Mouse (Mus musculus): ENCODE data around the gene Pip5kl1. TPM values are rescaled to one million over a fixed set of nuclear protein-coding genes. Genes with fewer than 3 reads are reported as not detected.

Gene Pip5kl1
- polyA plus RNA-seq, 1 experiment from 2014 or later, result 1.1 TPM

DNA sequence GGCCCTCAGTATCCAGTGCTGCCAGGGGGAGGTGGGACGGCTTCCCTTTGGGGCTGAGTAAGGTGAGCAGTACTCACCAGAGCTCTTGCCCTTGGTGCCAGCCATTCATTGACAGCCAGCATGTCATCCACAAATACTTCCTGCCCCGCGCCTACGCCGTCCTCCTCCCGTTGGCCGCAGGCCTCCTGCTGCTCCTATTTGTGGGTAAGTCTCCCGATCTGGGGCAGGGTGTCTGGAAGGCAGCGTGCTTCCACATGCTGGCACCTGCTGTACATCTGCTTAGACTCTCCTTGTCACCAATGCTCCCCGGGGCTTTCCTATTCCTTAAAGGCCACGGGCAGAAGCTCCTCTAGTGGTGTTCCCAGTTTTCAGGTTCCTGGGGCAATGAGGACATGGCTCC, 2.4 kb upstream of the Pip5kl1 start:
- no peaks in the 10 kb centered on the region for H3K27me3 ChIP-seq (replicated peaks; ENCODE audit: control insufficient read depth, insufficient read depth, low read length)
- H3K9me3 ChIP-seq (ENCODE audit: control insufficient read depth, low read length), result no peaks in the 10 kb centered on the region
- H3K4me3 ChIP-seq (ENCODE audit: low read depth, low read length), result no peak overlapping the region
- no peak overlapping the region for H3K27ac ChIP-seq (replicated peaks; ENCODE audit: low read depth, low read length)
- ATAC-seq (ENCODE audit: low read depth) (no peak), DNase-seq (ENCODE audit: low spot score) (no peak)
- no peak overlapping the region for H3K9ac ChIP-seq (ENCODE audit: low read depth, low read length)
- 91% methylated on average over 11 of the region's 11 CpGs for WGBS
- no peak overlapping the region for H3K4me2 ChIP-seq (ENCODE audit: low read depth, low read length)
- H3K4me1 ChIP-seq (ENCODE audit: control insufficient read depth, insufficient read depth, low read length), result peaks cover 7% of the 10 kb centered on the region
- H3K36me3 ChIP-seq (ENCODE audit: control insufficient read depth, insufficient read depth, low read length), result peaks cover 27% of the 10 kb centered on the region

DNA sequence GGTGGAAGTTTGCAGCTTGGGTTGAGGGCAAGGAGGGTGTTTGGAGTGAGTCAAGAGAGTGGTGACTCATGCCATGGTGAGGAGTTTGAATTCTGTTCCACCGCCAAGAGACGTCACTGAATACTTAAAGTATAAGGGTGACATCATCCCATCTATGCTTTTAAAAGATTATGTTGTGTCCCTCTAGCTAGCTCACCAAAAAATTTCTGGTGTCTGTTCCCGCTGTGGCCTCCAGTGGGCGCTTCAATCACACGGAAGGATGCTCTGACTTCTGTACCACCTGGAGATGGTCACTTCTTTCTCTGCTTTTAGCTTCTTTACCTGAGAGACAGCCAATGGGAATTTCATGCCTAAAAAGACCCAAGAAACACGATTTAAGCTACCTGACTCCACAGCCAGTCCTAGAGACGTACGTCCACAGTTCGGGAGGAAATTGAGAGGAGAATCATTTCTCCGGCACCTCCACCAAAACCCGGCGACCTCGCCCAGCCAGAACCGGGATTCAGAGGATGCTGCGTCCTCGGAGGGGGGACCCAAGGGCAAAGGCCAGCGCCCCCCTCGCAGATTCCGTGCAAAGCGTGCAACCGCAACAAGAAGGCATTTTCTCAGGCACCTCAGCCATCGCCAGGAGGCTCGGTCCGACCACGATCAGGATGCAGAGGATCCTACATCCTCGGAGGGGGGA, 446 bp downstream of the Pip5kl1 start:
- H3K9me3 ChIP-seq (ENCODE audit: control insufficient read depth, low read length), result no peaks in the 10 kb centered on the region
- H3K36me3 ChIP-seq (ENCODE audit: control insufficient read depth, insufficient read depth, low read length), result peaks cover 8% of the 10 kb centered on the region; the same call in 1 of the 2 replicates
- H3K4me1 ChIP-seq (ENCODE audit: control insufficient read depth, insufficient read depth, low read length), result peaks cover 7% of the 10 kb centered on the region
- ATAC-seq (ENCODE audit: low read depth) (no peak), DNase-seq (ENCODE audit: low spot score) (peak; percentile 42)
- H3K27ac ChIP-seq (replicated peaks; ENCODE audit: low read depth, low read length), result no peak overlapping the region
- peak overlapping the region; percentile 40 for H3K4me3 ChIP-seq (ENCODE audit: low read depth, low read length)
- H3K4me2 ChIP-seq (ENCODE audit: low read depth, low read length), result peak overlapping the region; percentile 86
- peak overlapping the region; percentile 58 for H3K9ac ChIP-seq (ENCODE audit: low read depth, low read length)
- 2% methylated on average over 23 of the region's 26 CpGs for WGBS
- peaks cover 11% of the 10 kb centered on the region; the same call in 1 of the 2 replicates for H3K27me3 ChIP-seq (replicated peaks; ENCODE audit: control insufficient read depth, insufficient read depth, low read length)

DNA sequence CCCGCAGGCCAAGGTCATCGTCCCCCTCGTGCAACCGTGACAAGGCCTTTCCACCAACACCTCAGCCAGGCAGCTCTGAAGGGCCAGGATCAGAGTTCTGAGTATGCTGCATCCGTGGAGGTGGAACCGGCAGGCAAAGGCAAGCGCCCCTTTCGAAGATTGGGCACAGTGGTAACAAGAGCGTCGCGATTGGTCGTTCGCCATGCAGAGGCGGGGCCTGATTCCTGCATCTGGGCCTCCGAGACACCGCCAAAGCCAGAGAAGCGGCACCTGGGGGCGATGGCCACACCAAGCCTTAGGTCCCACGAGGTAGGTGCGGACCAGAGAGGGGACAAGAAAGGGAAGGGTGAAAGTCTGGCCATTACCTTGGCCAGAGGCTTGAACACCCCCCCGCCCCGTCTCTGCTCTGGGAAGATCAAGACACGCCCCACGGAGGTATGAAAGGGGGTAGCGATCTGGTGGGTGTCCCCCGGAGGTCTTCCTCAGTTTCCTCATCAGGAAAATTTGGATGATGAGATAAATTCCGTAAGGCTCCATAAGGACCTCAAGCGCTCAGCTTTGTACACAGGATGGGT, 1.1 kb downstream of the Pip5kl1 start, which contains the start of gene 9430097D07Rik:
TSS of gene 9430097D07Rik (minus strand) at position 99 of the 575 bp plus-strand sequence.
- ATAC-seq (ENCODE audit: low read depth), result peak; percentile 58
- peak; percentile 78 for DNase-seq (ENCODE audit: low spot score)
- H3K4me2 ChIP-seq (ENCODE audit: low read depth, low read length), result peak within 1 kb of the TSS; percentile 86
- H3K4me3 ChIP-seq (ENCODE audit: low read depth, low read length), result peak within 1 kb of the TSS; percentile 40
- H3K27me3 ChIP-seq (replicated peaks; ENCODE audit: control insufficient read depth, insufficient read depth, low read length), result peaks cover 11% of the 10 kb centered on the region; the same call in 1 of the 2 replicates
- H3K27ac ChIP-seq (replicated peaks; ENCODE audit: low read depth, low read length), result no peak within 1 kb of the TSS
- H3K4me1 ChIP-seq (ENCODE audit: control insufficient read depth, insufficient read depth, low read length), result peaks cover 7% of the 10 kb centered on the region
- H3K36me3 ChIP-seq (ENCODE audit: control insufficient read depth, insufficient read depth, low read length), result peaks cover 8% of the 10 kb centered on the region; the same call in 1 of the 2 replicates
- 6% methylated on average over 28 of the region's 28 CpGs for WGBS
- peak within 1 kb of the TSS; percentile 58 for H3K9ac ChIP-seq (ENCODE audit: low read depth, low read length)
- H3K9me3 ChIP-seq (ENCODE audit: control insufficient read depth, low read length), result no peaks in the 10 kb centered on the region

DNA sequence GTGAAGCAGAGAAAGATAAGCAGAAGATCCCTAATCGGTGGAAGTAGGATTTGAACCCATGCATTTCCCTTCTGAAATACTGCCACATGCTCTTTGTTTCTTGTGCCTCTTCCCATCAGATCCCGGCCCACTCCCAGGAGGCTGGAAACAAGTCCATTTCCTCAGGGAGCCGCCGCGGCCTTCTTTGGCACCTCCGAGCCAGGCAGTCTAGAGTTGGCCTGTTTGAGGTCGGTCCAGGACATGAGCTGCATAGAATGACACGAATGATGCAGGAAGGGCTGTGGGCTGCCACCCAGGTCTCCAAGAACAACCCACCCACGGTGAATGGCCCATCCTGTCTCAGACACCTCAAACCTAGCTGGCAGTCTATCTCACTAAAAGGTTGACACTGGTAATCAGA, 1.9 kb downstream of the Pip5kl1 start:
- ATAC-seq (ENCODE audit: low read depth), result no peak
- no peaks in the 10 kb centered on the region for H3K9me3 ChIP-seq (ENCODE audit: control insufficient read depth, low read length)
- DNase-seq (ENCODE audit: low spot score), result no peak
- no peak overlapping the region for H3K4me3 ChIP-seq (ENCODE audit: low read depth, low read length)
- peaks cover 8% of the 10 kb centered on the region; the same call in 1 of the 2 replicates for H3K36me3 ChIP-seq (ENCODE audit: control insufficient read depth, insufficient read depth, low read length)
- H3K9ac ChIP-seq (ENCODE audit: low read depth, low read length), result no peak overlapping the region
- H3K4me1 ChIP-seq (ENCODE audit: control insufficient read depth, insufficient read depth, low read length), result peaks cover 4% of the 10 kb centered on the region
- H3K4me2 ChIP-seq (ENCODE audit: low read depth, low read length), result no peak overlapping the region
- no peak overlapping the region for H3K27ac ChIP-seq (replicated peaks; ENCODE audit: low read depth, low read length)
- peaks cover 11% of the 10 kb centered on the region; the same call in 1 of the 2 replicates for H3K27me3 ChIP-seq (replicated peaks; ENCODE audit: control insufficient read depth, insufficient read depth, low read length)
- WGBS, result 89% methylated on average over 9 of the region's 9 CpGs

DNA sequence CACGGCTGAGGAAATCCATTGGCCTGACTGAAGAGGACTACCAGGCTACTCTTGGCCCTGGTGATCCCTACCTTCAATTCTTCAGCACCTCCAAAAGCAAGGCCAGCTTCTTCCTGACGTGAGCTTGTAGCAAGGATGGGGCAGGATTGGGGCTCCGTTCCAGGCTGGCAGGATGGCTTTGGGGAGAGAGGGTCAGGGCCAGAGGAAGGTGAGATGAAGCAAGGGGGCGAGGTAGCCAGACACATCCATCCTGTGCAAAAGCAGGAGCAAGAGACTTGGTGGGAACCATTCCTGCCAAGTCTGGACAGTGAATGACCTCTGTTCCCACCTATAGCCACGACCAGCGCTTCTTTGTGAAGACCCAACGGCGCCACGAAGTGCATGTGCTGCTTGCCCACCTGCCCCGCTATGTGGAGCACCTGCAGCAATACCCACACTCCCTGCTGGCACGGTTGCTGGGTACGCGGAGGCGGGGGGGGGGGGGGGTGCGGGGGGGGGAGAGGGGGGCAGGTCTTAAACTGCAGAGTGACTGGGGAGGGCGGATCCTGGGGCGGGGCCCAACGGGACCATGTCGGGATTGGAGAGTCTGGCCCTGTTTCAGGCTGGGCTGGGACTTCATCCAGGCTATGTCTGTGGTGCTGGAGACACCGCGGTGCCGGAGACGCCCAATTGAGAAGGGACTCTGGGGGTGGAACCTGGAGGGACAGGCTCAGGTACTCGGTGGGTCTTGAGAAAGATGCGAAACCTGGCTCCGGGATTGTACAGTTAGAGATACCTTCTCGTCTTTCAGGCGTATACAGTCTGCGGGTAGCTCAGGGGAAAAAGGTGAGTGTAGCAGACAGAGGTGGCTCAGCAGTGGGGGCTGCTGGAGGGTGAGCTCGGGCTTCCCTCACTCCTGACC, 3.8 kb downstream of the Pip5kl1 start:
- no peak overlapping the region for H3K4me3 ChIP-seq (ENCODE audit: low read depth, low read length)
- no peak overlapping the region for H3K27ac ChIP-seq (replicated peaks; ENCODE audit: low read depth, low read length)
- H3K4me2 ChIP-seq (ENCODE audit: low read depth, low read length), result no peak overlapping the region
- no peaks in the 10 kb centered on the region for H3K9me3 ChIP-seq (ENCODE audit: control insufficient read depth, low read length)
- peaks cover 11% of the 10 kb centered on the region; the same call in 1 of the 2 replicates for H3K27me3 ChIP-seq (replicated peaks; ENCODE audit: control insufficient read depth, insufficient read depth, low read length)
- H3K9ac ChIP-seq (ENCODE audit: low read depth, low read length), result no peak overlapping the region
- 47% methylated on average over 25 of the region's 30 CpGs for WGBS
- no peaks in the 10 kb centered on the region for H3K4me1 ChIP-seq (ENCODE audit: control insufficient read depth, insufficient read depth, low read length)
- DNase-seq (ENCODE audit: low spot score), result peak; percentile 34
- H3K36me3 ChIP-seq (ENCODE audit: control insufficient read depth, insufficient read depth, low read length), result no peaks in the 10 kb centered on the region
- no peak for ATAC-seq (ENCODE audit: low read depth)

DNA sequence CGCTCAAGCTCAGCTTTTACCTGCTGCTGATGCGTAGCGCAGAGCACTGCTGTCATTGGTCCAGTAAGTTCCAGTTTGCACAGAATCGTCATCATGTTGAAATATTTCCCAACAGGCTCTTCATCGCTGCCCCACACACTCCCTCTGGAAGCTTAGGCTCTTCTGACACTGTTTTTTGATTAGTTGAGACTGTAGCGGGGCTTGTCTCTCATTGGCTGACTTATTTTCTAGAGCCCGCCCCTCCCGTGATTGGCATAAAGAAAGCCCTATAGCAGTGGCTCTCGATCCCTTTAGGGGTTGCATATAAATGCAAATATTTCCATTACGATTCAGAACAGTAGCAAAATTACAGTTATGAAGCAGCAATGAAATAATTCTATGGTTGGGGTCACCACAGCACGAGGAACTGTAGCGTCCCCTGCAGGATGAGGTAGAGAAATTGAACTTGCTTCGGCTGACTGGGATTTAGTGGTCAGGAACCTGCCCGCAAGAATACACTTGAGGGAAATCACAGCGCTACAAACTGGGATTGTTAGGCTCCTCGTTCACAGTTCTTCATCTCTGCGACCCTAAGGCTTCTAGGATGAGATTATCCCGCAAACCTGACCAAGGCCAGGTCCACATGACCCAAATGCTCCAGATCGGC, 7.0 kb downstream of the Pip5kl1 start:
- Histone ChIP-seq H3K27me3 (replicated peaks; ENCODE audit: control insufficient read depth, insufficient read depth, low read length) (peaks cover 11% of the 10 kb centered on the region; the same call in 1 of the 2 replicates), H3K4me2 (ENCODE audit: low read depth, low read length) (peak overlapping the region; percentile 34), H3K27ac (replicated peaks; ENCODE audit: low read depth, low read length) (no peak overlapping the region), H3K9ac (ENCODE audit: low read depth, low read length) (no peak overlapping the region), H3K36me3 (ENCODE audit: control insufficient read depth, insufficient read depth, low read length) (no peaks in the 10 kb centered on the region), H3K9me3 (ENCODE audit: control insufficient read depth, low read length) (no peaks in the 10 kb centered on the region), H3K4me3 (ENCODE audit: low read depth, low read length) (peak overlapping the region; percentile 13), H3K4me1 (ENCODE audit: control insufficient read depth, insufficient read depth, low read length) (no peaks in the 10 kb centered on the region)
- DNase-seq (ENCODE audit: low spot score) (peak; percentile 55), ATAC-seq (ENCODE audit: low read depth) (peak; percentile 65)
- 38% methylated on average over 19 of the region's 19 CpGs for WGBS

DNA sequence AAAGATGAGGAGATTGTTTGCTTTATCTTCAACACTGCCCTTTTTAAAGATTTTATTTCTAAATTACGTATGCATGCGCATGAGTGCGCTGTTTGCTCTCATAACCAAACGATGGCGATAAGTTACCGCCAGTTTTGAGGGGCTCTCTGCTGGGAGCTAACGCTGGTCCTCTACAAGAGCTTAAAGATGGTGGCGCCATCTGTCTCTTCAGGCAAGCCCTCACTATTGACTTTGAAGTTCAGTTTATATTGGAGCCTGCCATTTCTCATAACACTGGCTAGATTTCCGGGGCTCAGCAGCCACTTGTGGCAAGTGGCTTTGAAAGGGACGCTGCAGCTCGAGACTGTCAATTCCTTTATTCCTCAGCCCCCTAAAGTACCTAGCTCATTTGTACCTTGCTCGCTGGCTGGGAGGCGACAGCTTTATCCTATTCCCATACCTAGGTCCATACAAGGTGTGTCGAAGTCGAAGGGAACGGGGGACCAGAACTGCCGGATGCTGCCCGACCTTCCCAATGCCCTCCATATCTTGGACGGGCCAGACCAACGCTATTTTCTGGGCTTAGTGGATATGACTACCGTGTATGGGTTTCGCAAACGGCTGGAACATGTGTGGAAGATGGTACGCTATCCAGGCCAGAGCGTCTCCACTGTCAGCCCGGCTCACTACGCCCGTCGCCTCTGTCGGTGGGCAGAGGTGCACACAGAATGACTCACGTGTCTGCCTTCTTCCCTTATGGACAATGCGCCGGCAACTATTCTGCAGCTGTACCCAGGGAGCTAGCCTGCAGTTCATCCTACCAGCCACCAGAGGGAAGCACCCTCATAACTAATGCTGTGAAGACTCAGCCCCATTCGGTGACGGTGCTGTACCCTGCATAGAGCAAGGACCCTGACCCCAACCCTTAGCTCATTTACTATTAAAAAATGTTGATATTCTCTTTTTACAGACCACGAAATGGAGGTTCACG, 8.5 kb downstream of the Pip5kl1 start:
- 14% methylated on average over 37 of the region's 37 CpGs for WGBS

More for the DNA sequence above, 8.5 kb downstream of the Pip5kl1 start:
- DNase-seq (ENCODE audit: low spot score), result peak; percentile 85
- Histone ChIP-seq H3K4me3 (ENCODE audit: low read depth, low read length) (peak overlapping the region; percentile 22), H3K9me3 (ENCODE audit: control insufficient read depth, low read length) (no peaks in the 10 kb centered on the region), H3K4me2 (ENCODE audit: low read depth, low read length) (peak overlapping the region; percentile 55), H3K4me1 (ENCODE audit: control insufficient read depth, insufficient read depth, low read length) (0 out of 2 replicates have a peak, but pooled peaks cover 4% of the 10 kb centered on the region), H3K27me3 (replicated peaks; ENCODE audit: control insufficient read depth, insufficient read depth, low read length) (peaks cover 11% of the 10 kb centered on the region; the same call in 1 of the 2 replicates), H3K36me3 (ENCODE audit: control insufficient read depth, insufficient read depth, low read length) (no peaks in the 10 kb centered on the region), H3K27ac (replicated peaks; ENCODE audit: low read depth, low read length) (no peak overlapping the region), H3K9ac (ENCODE audit: low read depth, low read length) (peak overlapping the region; percentile 38; the same call in 1 of the 2 replicates)
- ATAC-seq (ENCODE audit: low read depth), result peak; percentile 77

Data from embryonic facial prominence, embryonic 14.5 days (tissue).